Mouse (Mus musculus) heart, postnatal 10 days (tissue): ENCODE data around the gene Erich6. TPM values are rescaled to one million over a fixed set of nuclear protein-coding genes. Genes with fewer than 3 reads are reported as not detected.

ENCODE experiments used
- total RNA-seq, 2 experiments: library from RNA; stranded (reverse); gene quantifications; 2 replicates each; pipeline ENCODE4 v1.2.3; 2021

Gene Erich6
- total RNA-seq, 2 experiments from 2014 or later = 0.12 TPM; not detected in 1

Other genes with a start within 250 kb of the Erich6 start
- 10 to 100 TPM; 28.7 to 33.1 TPM for gene Tsc22d2, start 222.5 kb downstream of the Erich6 start, total RNA-seq
- 10 to 100 TPM; 43.5 to 45.8 TPM for gene Eif2a, start 111.4 kb downstream of the Erich6 start, total RNA-seq
- 10 to 100 TPM; 20.7 to 21.4 TPM for gene Serp1, start 111.3 kb downstream of the Erich6 start, total RNA-seq
- gene Selenot, start 60.6 kb downstream of the Erich6 start, total RNA-seq = 100 to 1,000 TPM; 117 to 118 TPM
- gene Siah2, start 55.2 kb upstream of the Erich6 start, total RNA-seq = 10 to 100 TPM; 12.6 to 13.5 TPM
- under 1 TPM; 0.12 to 0.32 TPM for gene Mindy4b-ps, start 185.1 kb upstream of the Erich6 start, total RNA-seq
- not detected for gene Clrn1, start 248.1 kb upstream of the Erich6 start, total RNA-seq